Mouse (Mus musculus): ENCODE measurements around the gene Ubc.
"Not testable (repeated sequence)": the region's sequence is repeated elsewhere in the genome, so short reads cannot be mapped to it uniquely, and the experiment has no call there.

Ubc gene

GRCm38 (mm10) chr5:125389579-125390441 is at the start of gene Ubc:
Gene Ubc (minus strand): TSS chr5:125390202.
- in situ Hi-C loops (cut with MboI; ENCODE audit: low pct_unique_long_range_greater_than_20kb in 1 of 2, low sequenced_read_pairs in 2 of 2, unreplicated experiment in 1 of 2), result no loop called here

DNA sequence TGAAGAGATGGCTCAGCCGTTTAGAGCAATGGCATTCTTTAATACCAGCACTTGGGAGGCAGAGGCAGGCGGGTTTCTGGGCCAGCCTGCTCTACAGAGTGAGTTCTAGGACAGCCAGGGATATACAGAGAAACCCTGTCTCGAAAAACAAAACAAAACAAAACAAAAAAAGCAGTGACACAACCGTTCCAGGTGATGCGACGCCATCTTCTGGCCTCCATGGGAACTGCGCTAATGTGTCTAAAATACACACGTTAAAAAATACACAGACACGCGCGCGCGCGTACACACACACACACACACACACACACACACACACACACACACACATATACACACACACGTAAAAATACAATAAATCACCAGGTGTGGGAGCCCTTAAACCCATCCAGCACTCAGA is 44.3 kb upstream of the Ubc start:
- in situ Hi-C loops (cut with MboI; ENCODE audit: low pct_unique_long_range_greater_than_20kb in 1 of 2, low sequenced_read_pairs in 2 of 2, unreplicated experiment in 1 of 2), result not testable (repeated sequence)

GRCm38 (mm10) chr5:125433793-125434337 is 43.9 kb upstream of the Ubc start, which contains the start of gene Dhx37:
Gene Dhx37 (minus strand): TSS chr5:125434121.
- in situ Hi-C loops (cut with MboI; ENCODE audit: low pct_unique_long_range_greater_than_20kb in 1 of 2, low sequenced_read_pairs in 2 of 2, unreplicated experiment in 1 of 2), result no loop called here

- in situ Hi-C loops (cut with MboI; ENCODE audit: low pct_unique_long_range_greater_than_20kb in 1 of 2, low sequenced_read_pairs in 2 of 2, unreplicated experiment in 1 of 2), result not testable (repeated sequence)
Observed at GRCm38 (mm10) chr5:125432324-125432723, 42.3 kb upstream of the Ubc start.

GRCm38 (mm10) chr5:125426343-125426742 is 36.3 kb upstream of the Ubc start:
- in situ Hi-C loops (cut with MboI; ENCODE audit: low pct_unique_long_range_greater_than_20kb in 1 of 2, low sequenced_read_pairs in 2 of 2, unreplicated experiment in 1 of 2), result no loop called here

- in situ Hi-C loops (cut with MboI; ENCODE audit: low pct_unique_long_range_greater_than_20kb in 1 of 2, low sequenced_read_pairs in 2 of 2, unreplicated experiment in 1 of 2), result no loop called here
Observed at GRCm38 (mm10) chr5:125425698-125426276, 35.8 kb upstream of the Ubc start.

GRCm38 (mm10) chr5:125419124-125419523 is 29.1 kb upstream of the Ubc start:
- in situ Hi-C loops (cut with MboI; ENCODE audit: low pct_unique_long_range_greater_than_20kb in 1 of 2, low sequenced_read_pairs in 2 of 2, unreplicated experiment in 1 of 2), result no loop called here

GRCm38 (mm10) chr5:125418636-125419035 is 28.6 kb upstream of the Ubc start:
- in situ Hi-C loops (cut with MboI; ENCODE audit: low pct_unique_long_range_greater_than_20kb in 1 of 2, low sequenced_read_pairs in 2 of 2, unreplicated experiment in 1 of 2), result no loop called here

DNA sequence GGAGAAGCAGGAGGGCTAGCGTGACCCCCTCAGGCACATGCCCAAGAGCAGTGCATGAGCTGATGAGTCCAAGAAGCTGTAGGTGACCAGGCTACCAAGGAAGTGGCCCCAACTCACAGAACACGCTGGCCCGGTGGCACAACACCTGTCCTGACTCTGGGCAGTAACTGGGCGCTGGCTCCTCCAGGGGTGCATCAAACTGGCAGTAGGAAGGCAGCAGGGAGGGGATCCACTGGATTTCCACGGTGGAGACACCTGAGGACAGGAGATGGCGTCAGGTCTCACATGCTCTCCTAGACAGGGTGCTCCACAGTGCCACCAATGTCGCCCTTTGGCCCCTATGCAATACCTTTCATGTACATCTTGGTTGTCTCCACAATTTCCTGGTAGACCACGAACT is 26.2 kb upstream of the Ubc start:
- in situ Hi-C loops (cut with MboI; ENCODE audit: low pct_unique_long_range_greater_than_20kb in 1 of 2, low sequenced_read_pairs in 2 of 2, unreplicated experiment in 1 of 2), result no loop called here

DNA sequence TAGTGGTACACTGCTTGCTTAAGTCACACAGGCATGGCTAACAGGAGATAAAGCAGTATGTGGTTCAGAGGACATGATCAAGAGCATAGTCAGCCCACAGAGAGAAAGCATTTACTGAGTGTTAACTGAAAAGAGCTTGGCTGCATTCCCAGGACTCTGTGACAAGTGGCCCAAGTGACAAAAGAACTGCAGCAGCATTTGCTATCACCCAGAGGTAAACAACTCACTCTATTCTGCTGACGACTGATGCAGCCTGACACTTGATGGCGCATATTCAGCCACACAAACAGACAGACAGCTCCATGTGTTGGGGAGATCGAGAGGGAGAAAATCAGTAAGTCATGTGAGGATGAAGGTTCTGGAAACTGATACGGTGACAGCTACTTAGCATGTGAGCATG is 23.8 kb upstream of the Ubc start:
- in situ Hi-C loops (cut with MboI; ENCODE audit: low pct_unique_long_range_greater_than_20kb in 1 of 2, low sequenced_read_pairs in 2 of 2, unreplicated experiment in 1 of 2), result no loop called here

GRCm38 (mm10) chr5:125412536-125412935 is 22.5 kb upstream of the Ubc start:
- in situ Hi-C loops (cut with MboI; ENCODE audit: low pct_unique_long_range_greater_than_20kb in 1 of 2, low sequenced_read_pairs in 2 of 2, unreplicated experiment in 1 of 2), result not testable (repeated sequence)

DNA sequence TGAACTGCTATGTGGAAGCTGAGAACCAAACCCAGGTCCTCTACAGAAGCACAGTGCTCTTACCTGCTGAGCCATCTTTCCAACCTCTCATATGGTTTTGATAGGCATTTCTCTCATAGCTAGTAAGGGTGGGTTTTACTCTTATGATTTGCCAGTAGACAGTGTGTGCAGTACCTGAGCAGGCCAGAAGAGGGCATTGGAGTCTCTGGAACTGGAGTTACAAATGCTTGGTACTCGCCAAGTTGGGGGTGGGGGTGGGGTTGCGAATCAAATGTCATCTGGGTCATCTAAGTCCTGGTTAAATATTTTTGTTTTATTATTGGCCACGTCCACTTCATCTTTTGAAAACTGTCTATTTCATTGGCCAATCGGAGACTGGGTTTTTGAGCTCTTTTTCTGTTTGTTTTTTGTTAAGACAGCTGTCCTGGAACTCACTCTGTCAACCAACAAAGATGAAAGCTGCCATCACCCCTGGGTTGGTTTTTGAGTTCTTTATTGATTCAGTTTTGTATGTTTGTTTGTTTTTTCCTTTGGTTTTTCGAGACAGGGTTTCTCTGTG is 22.0 kb upstream of the Ubc start:
- in situ Hi-C loops (cut with MboI; ENCODE audit: low pct_unique_long_range_greater_than_20kb in 1 of 2, low sequenced_read_pairs in 2 of 2, unreplicated experiment in 1 of 2), result no loop called here

- in situ Hi-C loops (cut with MboI; ENCODE audit: low pct_unique_long_range_greater_than_20kb in 1 of 2, low sequenced_read_pairs in 2 of 2, unreplicated experiment in 1 of 2), result no loop called here
Observed at GRCm38 (mm10) chr5:125409348-125410090, 19.5 kb upstream of the Ubc start.

GRCm38 (mm10) chr5:125408842-125409241 is 18.8 kb upstream of the Ubc start:
- in situ Hi-C loops (cut with MboI; ENCODE audit: low pct_unique_long_range_greater_than_20kb in 1 of 2, low sequenced_read_pairs in 2 of 2, unreplicated experiment in 1 of 2), result no loop called here

DNA sequence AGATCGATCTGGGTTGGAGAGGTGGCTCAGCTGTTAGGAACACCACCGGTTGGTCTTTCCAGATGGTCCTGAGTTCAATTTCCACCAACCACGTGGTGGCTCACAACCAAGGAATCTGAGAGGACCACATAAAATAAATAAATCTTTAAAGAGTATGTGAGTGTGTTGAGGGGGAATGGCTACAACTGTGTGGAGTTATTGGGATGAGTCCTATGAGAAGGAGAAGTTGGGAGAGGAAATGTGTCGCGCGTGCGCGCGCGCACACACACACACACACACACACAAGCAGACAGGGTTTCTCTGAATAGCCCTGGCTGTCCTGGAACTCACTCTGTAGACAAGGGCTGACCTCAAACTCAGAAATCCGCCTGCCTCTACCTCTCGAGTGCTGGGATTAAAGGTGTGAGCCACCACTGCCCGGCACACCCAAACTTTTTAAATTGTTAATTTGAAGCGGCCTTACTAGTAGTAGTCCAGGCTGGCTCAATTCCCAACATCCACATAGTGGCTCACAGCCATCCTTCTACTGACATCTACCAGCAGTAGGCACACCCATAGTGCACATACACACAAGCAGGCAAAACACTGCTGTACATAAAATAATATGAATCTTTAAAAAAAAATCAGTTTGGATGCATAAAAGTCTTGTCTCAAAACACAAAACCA is 18.0 kb upstream of the Ubc start:
- in situ Hi-C loops (cut with MboI; ENCODE audit: low pct_unique_long_range_greater_than_20kb in 1 of 2, low sequenced_read_pairs in 2 of 2, unreplicated experiment in 1 of 2), result no loop called here

GRCm38 (mm10) chr5:125407020-125407830 is 17.2 kb upstream of the Ubc start:
- in situ Hi-C loops (cut with MboI; ENCODE audit: low pct_unique_long_range_greater_than_20kb in 1 of 2, low sequenced_read_pairs in 2 of 2, unreplicated experiment in 1 of 2), result no loop called here

GRCm38 (mm10) chr5:125406322-125407016 is 16.5 kb upstream of the Ubc start:
- in situ Hi-C loops (cut with MboI; ENCODE audit: low pct_unique_long_range_greater_than_20kb in 1 of 2, low sequenced_read_pairs in 2 of 2, unreplicated experiment in 1 of 2), result no loop called here

Data from mouse embryonic stem cell (cell line).